Mouse (Mus musculus): ENCODE measurements around the gene Nucb1. TPM values are rescaled to one million over a fixed set of nuclear protein-coding genes. Genes with fewer than 3 reads are reported as not detected.
"Not testable (repeated sequence)": the region's sequence is repeated elsewhere in the genome, so short reads cannot be mapped to it uniquely, and the experiment has no call there.

The Nucb1 gene
- polyA plus RNA-seq, 1 experiment from 2014 or later, result 96.7 TPM

GRCm38 (mm10) chr7:45486158-45486557, 24.0 kb downstream of the Nucb1 start:
- Histone ChIP-seq H3K4me2 (ENCODE audit: low read depth, low read length) (no peak overlapping the region), H3K36me3 (replicated peaks; ENCODE audit: control insufficient read depth, insufficient read depth, low read depth, low read length) (no peaks in the 10 kb centered on the region), H3K4me3 (ENCODE audit: low read depth, low read length) (no peak overlapping the region), H3K27me3 (ENCODE audit: control insufficient read depth, insufficient read depth, low read length) (no peaks in the 10 kb centered on the region), H3K9me3 (replicated peaks; ENCODE audit: control insufficient read depth, low read length) (no peaks in the 10 kb centered on the region), H3K4me1 (ENCODE audit: control insufficient read depth, insufficient read depth, low read length) (no peaks in the 10 kb centered on the region; the same call in 1 of the 2 replicates), H3K27ac (replicated peaks; ENCODE audit: low read depth, low read length) (no peak overlapping the region), H3K9ac (replicated peaks; ENCODE audit: low read length) (no peak overlapping the region)
- ATAC-seq (replicated peaks; ENCODE audit: insufficient number of reproducible peaks, low FRiP score, low TSS enrichment, low read depth) (no peak), DNase-seq (ENCODE audit: low spot score) (no peak)
- 82% methylated on average over 7 of the region's 7 CpGs for WGBS

GRCm38 (mm10) chr7:45484985-45485384, 25.2 kb downstream of the Nucb1 start:
- not testable (repeated sequence) for H3K4me2 ChIP-seq (ENCODE audit: low read depth, low read length); H3K9ac ChIP-seq (replicated peaks; ENCODE audit: low read length); ATAC-seq (replicated peaks; ENCODE audit: insufficient number of reproducible peaks, low FRiP score, low TSS enrichment, low read depth); H3K4me3 ChIP-seq (ENCODE audit: low read depth, low read length); H3K36me3 ChIP-seq (replicated peaks; ENCODE audit: control insufficient read depth, insufficient read depth, low read depth, low read length); H3K9me3 ChIP-seq (replicated peaks; ENCODE audit: control insufficient read depth, low read length); H3K27me3 ChIP-seq (ENCODE audit: control insufficient read depth, insufficient read depth, low read length); H3K27ac ChIP-seq (replicated peaks; ENCODE audit: low read depth, low read length); DNase-seq (ENCODE audit: low spot score); H3K4me1 ChIP-seq (ENCODE audit: control insufficient read depth, insufficient read depth, low read length)
- 92% methylated on average over 5 of the region's 5 CpGs for WGBS

GRCm38 (mm10) chr7:45482166-45482565, 28.0 kb downstream of the Nucb1 start:
- 90% methylated on average over 1 of the region's 1 CpGs for whole genome bisulfite sequencing
- ATAC-seq (replicated peaks; ENCODE audit: insufficient number of reproducible peaks, low FRiP score, low TSS enrichment, low read depth), result no peak
- Histone ChIP-seq H3K4me1 (ENCODE audit: control insufficient read depth, insufficient read depth, low read length) (no peaks in the 10 kb centered on the region), H3K9ac (replicated peaks; ENCODE audit: low read length) (no peak overlapping the region), H3K36me3 (replicated peaks; ENCODE audit: control insufficient read depth, insufficient read depth, low read depth, low read length) (no peaks in the 10 kb centered on the region), H3K27ac (replicated peaks; ENCODE audit: low read depth, low read length) (no peak overlapping the region), H3K9me3 (replicated peaks; ENCODE audit: control insufficient read depth, low read length) (no peaks in the 10 kb centered on the region), H3K27me3 (ENCODE audit: control insufficient read depth, insufficient read depth, low read length) (no peaks in the 10 kb centered on the region), H3K4me3 (ENCODE audit: low read depth, low read length) (no peak overlapping the region), H3K4me2 (ENCODE audit: low read depth, low read length) (no peak overlapping the region)
- no peak for DNase-seq (ENCODE audit: low spot score)

- Histone ChIP-seq H3K9ac (replicated peaks; ENCODE audit: low read length) (no peak within 1 kb of the TSS), H3K27ac (replicated peaks; ENCODE audit: low read depth, low read length) (no peak within 1 kb of the TSS), H3K36me3 (replicated peaks; ENCODE audit: control insufficient read depth, insufficient read depth, low read depth, low read length) (no peaks in the 10 kb centered on the region), H3K9me3 (replicated peaks; ENCODE audit: control insufficient read depth, low read length) (no peaks in the 10 kb centered on the region), H3K27me3 (ENCODE audit: control insufficient read depth, insufficient read depth, low read length) (no peaks in the 10 kb centered on the region), H3K4me3 (ENCODE audit: low read depth, low read length) (no peak within 1 kb of the TSS), H3K4me1 (ENCODE audit: control insufficient read depth, insufficient read depth, low read length) (no peaks in the 10 kb centered on the region), H3K4me2 (ENCODE audit: low read depth, low read length) (no peak within 1 kb of the TSS)
- DNase-seq (ENCODE audit: low spot score) (peak; percentile 78), ATAC-seq (replicated peaks; ENCODE audit: insufficient number of reproducible peaks, low FRiP score, low TSS enrichment, low read depth) (peak; percentile 64; the same call in 1 of the 2 replicates)
- WGBS, result 55% methylated on average over 15 of the region's 15 CpGs
Observed at GRCm38 (mm10) chr7:45481374-45481927, 28.8 kb downstream of the Nucb1 start, which contains the start of gene Tulp2. Gene Tulp2 (plus strand): TSS chr7:45481877.

GRCm38 (mm10) chr7:45480310-45480709, 29.9 kb downstream of the Nucb1 start:
- not testable (repeated sequence) for DNase-seq (ENCODE audit: low spot score); H3K4me2 ChIP-seq (ENCODE audit: low read depth, low read length); H3K36me3 ChIP-seq (replicated peaks; ENCODE audit: control insufficient read depth, insufficient read depth, low read depth, low read length); H3K27ac ChIP-seq (replicated peaks; ENCODE audit: low read depth, low read length); ATAC-seq (replicated peaks; ENCODE audit: insufficient number of reproducible peaks, low FRiP score, low TSS enrichment, low read depth); H3K27me3 ChIP-seq (ENCODE audit: control insufficient read depth, insufficient read depth, low read length); H3K9ac ChIP-seq (replicated peaks; ENCODE audit: low read length); H3K9me3 ChIP-seq (replicated peaks; ENCODE audit: control insufficient read depth, low read length); H3K4me1 ChIP-seq (ENCODE audit: control insufficient read depth, insufficient read depth, low read length); H3K4me3 ChIP-seq (ENCODE audit: low read depth, low read length)
- 75% methylated on average over 3 of the region's 4 CpGs for WGBS

GRCm38 (mm10) chr7:45478774-45479173, 31.4 kb downstream of the Nucb1 start:
- no peak for DNase-seq (ENCODE audit: low spot score)
- Histone ChIP-seq H3K9me3 (replicated peaks; ENCODE audit: control insufficient read depth, low read length) (no peaks in the 10 kb centered on the region), H3K4me3 (ENCODE audit: low read depth, low read length) (no peak overlapping the region), H3K4me2 (ENCODE audit: low read depth, low read length) (no peak overlapping the region), H3K4me1 (ENCODE audit: control insufficient read depth, insufficient read depth, low read length) (no peaks in the 10 kb centered on the region), H3K9ac (replicated peaks; ENCODE audit: low read length) (no peak overlapping the region), H3K27me3 (ENCODE audit: control insufficient read depth, insufficient read depth, low read length) (no peaks in the 10 kb centered on the region), H3K27ac (replicated peaks; ENCODE audit: low read depth, low read length) (no peak overlapping the region), H3K36me3 (replicated peaks; ENCODE audit: control insufficient read depth, insufficient read depth, low read depth, low read length) (no peaks in the 10 kb centered on the region)
- 94% methylated on average over 7 of the region's 7 CpGs for WGBS
- 0 out of 2 replicates have a peak, but pooled peaks have one; percentile 4 for ATAC-seq (replicated peaks; ENCODE audit: insufficient number of reproducible peaks, low FRiP score, low TSS enrichment, low read depth)

GRCm38 (mm10) chr7:45477003-45477402, 33.2 kb downstream of the Nucb1 start:
- DNase-seq (ENCODE audit: low spot score), result peak; percentile 74

GRCm38 (mm10) chr7:45476453-45476852, 33.8 kb downstream of the Nucb1 start:
- ATAC-seq (replicated peaks; ENCODE audit: insufficient number of reproducible peaks, low FRiP score, low TSS enrichment, low read depth) (no peak), DNase-seq (ENCODE audit: low spot score) (no peak)
- Histone ChIP-seq H3K4me1 (ENCODE audit: control insufficient read depth, insufficient read depth, low read length) (no peaks in the 10 kb centered on the region), H3K27ac (replicated peaks; ENCODE audit: low read depth, low read length) (no peak overlapping the region), H3K4me2 (ENCODE audit: low read depth, low read length) (no peak overlapping the region), H3K4me3 (ENCODE audit: low read depth, low read length) (no peak overlapping the region), H3K36me3 (replicated peaks; ENCODE audit: control insufficient read depth, insufficient read depth, low read depth, low read length) (no peaks in the 10 kb centered on the region), H3K9me3 (replicated peaks; ENCODE audit: control insufficient read depth, low read length) (no peaks in the 10 kb centered on the region), H3K27me3 (ENCODE audit: control insufficient read depth, insufficient read depth, low read length) (no peaks in the 10 kb centered on the region), H3K9ac (replicated peaks; ENCODE audit: low read length) (no peak overlapping the region)
- 58% methylated on average over 1 of the region's 1 CpGs for WGBS

More at GRCm38 (mm10) chr7:45477003-45477402, 33.2 kb downstream of the Nucb1 start:
- no peak overlapping the region for H3K9ac ChIP-seq (replicated peaks; ENCODE audit: low read length)
- H3K4me1 ChIP-seq (ENCODE audit: control insufficient read depth, insufficient read depth, low read length), result no peaks in the 10 kb centered on the region
- no peak for ATAC-seq (replicated peaks; ENCODE audit: insufficient number of reproducible peaks, low FRiP score, low TSS enrichment, low read depth)
- no peak overlapping the region for H3K4me3 ChIP-seq (ENCODE audit: low read depth, low read length)
- no peak overlapping the region for H3K27ac ChIP-seq (replicated peaks; ENCODE audit: low read depth, low read length)
- 12% methylated on average over 3 of the region's 3 CpGs for WGBS
- no peaks in the 10 kb centered on the region for H3K9me3 ChIP-seq (replicated peaks; ENCODE audit: control insufficient read depth, low read length)
- H3K36me3 ChIP-seq (replicated peaks; ENCODE audit: control insufficient read depth, insufficient read depth, low read depth, low read length), result no peaks in the 10 kb centered on the region
- H3K27me3 ChIP-seq (ENCODE audit: control insufficient read depth, insufficient read depth, low read length), result no peaks in the 10 kb centered on the region
- H3K4me2 ChIP-seq (ENCODE audit: low read depth, low read length), result no peak overlapping the region

All from embryonic facial prominence, embryonic 11.5 days (tissue).